ENCODE assay signal across 8 mouse cellular contexts in the genomic region with DNA sequence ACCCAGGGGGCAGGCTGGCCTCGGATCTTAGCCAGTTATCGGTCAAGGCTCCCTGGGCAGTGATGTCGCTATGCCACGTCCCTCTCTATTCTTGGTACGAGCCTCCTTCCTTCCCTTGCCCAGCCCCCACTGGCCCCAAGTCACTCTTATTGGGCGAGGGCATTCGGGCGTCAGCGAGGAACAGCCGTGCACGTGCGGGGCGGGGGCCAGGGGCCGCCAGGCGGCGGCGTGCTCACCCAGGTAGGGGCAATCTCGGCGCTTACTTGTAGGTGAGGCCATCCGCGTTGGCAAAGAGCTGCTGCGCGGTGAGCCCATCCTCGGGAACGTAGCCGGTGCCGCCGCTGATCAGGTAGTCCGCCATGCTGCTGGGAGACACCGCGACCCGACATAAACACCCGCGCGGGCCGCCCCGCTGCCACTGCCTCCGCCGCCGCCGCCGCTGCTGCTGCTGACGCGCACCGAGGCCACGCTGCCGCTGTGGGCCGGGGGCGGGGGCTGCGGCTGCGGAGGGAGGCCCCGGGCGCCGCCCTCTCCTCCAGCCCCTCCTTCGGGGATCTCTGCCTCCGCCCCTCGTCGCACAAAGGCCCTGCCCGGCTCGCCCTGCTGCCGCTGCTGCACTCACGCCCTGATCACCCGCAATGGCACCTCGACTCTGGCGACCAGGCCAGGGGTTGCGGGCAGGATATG. TPM values are rescaled to one million over a fixed set of nuclear protein-coding genes. Genes with fewer than 3 reads are reported as not detected.
DNase-seq lines count a peak whose midpoint lies in the region; TF ChIP-seq lines count a peak whose summit lies in the region.

No protein-coding gene starts in this region.

- H3K9me3 ChIP-seq in hindbrain, embryonic 10.5 days: no peaks in the 10 kb centered on the region

- under 1% methylated on average over 63 of the region's 66 CpGs for WGBS in cerebellum, adult 2 months
- under 1% methylated on average over 66 of the region's 66 CpGs for WGBS in hindbrain, embryonic 10.5 days

- 0 out of 2 replicates have a peak, but pooled peaks cover under 1% of the 10 kb centered on the region for H3K36me3 ChIP-seq in hindbrain, embryonic 10.5 days

- DNase-seq in MN1 (ENCODE audit: low spot score): peak; percentile 84
- DNase-seq in cerebellum, adult 2 months: peak; percentile 78 to 80
- peak; percentile 76 for DNase-seq in forelimb bud, embryonic 11.5 days (ENCODE audit: low read depth, low spot score)
- DNase-seq in hindbrain, embryonic 10.5 days (ENCODE audit: low spot score): peak; percentile 85
- peak; percentile 72 for DNase-seq in layer of hippocampus, postnatal 36 days
- DNase-seq in lung, postnatal 25 days (ENCODE audit: low spot score): peak; percentile 90
- peak; percentile 60 for DNase-seq in retina, adult 2 months (ENCODE audit: low read depth, low spot score)
- DNase-seq in thymus, postnatal 36 days: peak; percentile 88 to 92

- peak; percentile 10; the same call in 1 of the 2 replicates for TF ChIP-seq POLR2A in cerebellum, adult 2 months (IDR thresholded peaks at IDR 0.05; ENCODE audit: borderline replicate concordance, insufficient read depth, low read length)

- peak overlapping the region; percentile 9 for H3K27ac ChIP-seq in cerebellum, adult 2 months (ENCODE audit: insufficient read depth, low read length)
- peak overlapping the region; percentile 91 for H3K27ac ChIP-seq in hindbrain, embryonic 10.5 days

- no peak for TF ChIP-seq CTCF in cerebellum, adult 2 months (IDR thresholded peaks at IDR 0.05; ENCODE audit: borderline replicate concordance, insufficient read depth, low read depth, low read length)

- no peaks in the 10 kb centered on the region for H3K27me3 ChIP-seq in cerebellum, adult 2 months (ENCODE audit: control insufficient read depth, insufficient read depth, low read length)
- peaks cover 51% of the 10 kb centered on the region for H3K27me3 ChIP-seq in hindbrain, embryonic 10.5 days (ENCODE audit: insufficient read depth, poor library complexity, severe bottlenecking)

- peaks cover 12% of the 10 kb centered on the region; the same call in 1 of the 2 replicates for H3K4me1 ChIP-seq in cerebellum, adult 2 months (ENCODE audit: control insufficient read depth, insufficient read depth, low read length)
- peaks cover 61% of the 10 kb centered on the region for H3K4me1 ChIP-seq in hindbrain, embryonic 10.5 days (replicated peaks)

- H3K4me3 ChIP-seq in cerebellum, adult 2 months (replicated peaks; ENCODE audit: insufficient read depth, low read depth, low read length): peak overlapping the region; percentile 88
- H3K4me3 ChIP-seq in hindbrain, embryonic 10.5 days: peak overlapping the region; percentile 80

RNA-seq across cellular contexts. Expression of a gene that starts 4.2 kb away (rescaled TPM):
- 52.9 and 54.3 TPM in 2 replicates for polyA plus RNA-seq in cerebellum, adult 2 months (2012; rRNA removed)
- 40.5 and 48.4 TPM in 2 replicates for polyA plus RNA-seq in hindbrain, embryonic 10.5 days (2016; fragmentation: Nextera tagmentation; extraction: Ambion mirVana)
- total RNA-seq in layer of hippocampus, postnatal 36 days (2021): 10 to 100 TPM; 40.9 to 41.8 TPM

RNA-seq across cellular contexts. Expression of a gene that starts 32.6 kb away (rescaled TPM):
- polyA plus RNA-seq in cerebellum, adult 2 months (2012; rRNA removed): 5.4 and 5.5 TPM in 2 replicates
- 1.1 and 1.6 TPM in 2 replicates for polyA plus RNA-seq in hindbrain, embryonic 10.5 days (2016; fragmentation: Nextera tagmentation; extraction: Ambion mirVana)
- 1 to 10 TPM; 2.0 to 2.1 TPM for total RNA-seq in layer of hippocampus, postnatal 36 days (2021)

RNA-seq across cellular contexts. Expression of a gene that starts 47.1 kb away (rescaled TPM):
- 44.2 and 45.7 TPM in 2 replicates for polyA plus RNA-seq in cerebellum, adult 2 months (2012; rRNA removed)
- 39.3 and 48.9 TPM in 2 replicates for polyA plus RNA-seq in hindbrain, embryonic 10.5 days (2016; fragmentation: Nextera tagmentation; extraction: Ambion mirVana)
- total RNA-seq in layer of hippocampus, postnatal 36 days (2021): 10 to 100 TPM; 46.1 to 53.8 TPM

Comparison
In these comparisons a context has a peak if more than half of its experiments do, and no peak if none do; other contexts are left out.
1. Peak in every context shown above with its lines: DNase-seq, H3K4me3 ChIP-seq and H3K27ac ChIP-seq.